Mouse (Mus musculus) ZHBTc4 (cell line): ENCODE measurements around the gene Dapk3.

Experiments
- DNase-seq: peaks from one replicate; pipeline ENCODE4 v3.0.0-alpha.2; 2011; ENCODE audit warnings: low read depth, low spot score

Dapk3 gene

DNA sequence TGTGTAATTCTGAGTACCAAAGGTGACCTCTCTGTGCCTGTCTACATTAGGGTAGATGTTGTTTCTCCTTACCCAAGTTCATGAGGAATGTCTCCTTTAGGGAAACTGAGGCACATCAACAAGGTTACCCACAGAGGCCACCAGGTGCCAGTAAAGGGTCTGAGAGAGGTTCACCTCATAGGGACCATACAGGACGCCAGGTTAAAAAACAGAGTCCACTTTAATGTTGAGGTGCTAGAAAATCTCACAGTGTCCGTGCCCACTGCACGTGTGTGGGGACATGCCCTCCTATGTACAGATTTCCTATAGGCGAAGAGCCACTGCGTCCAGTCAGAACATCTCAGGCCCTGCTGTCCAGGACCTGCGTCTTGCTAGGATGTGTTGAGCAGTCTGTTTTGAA is 16.2 kb downstream of the Dapk3 start:
- no peak for DNase-seq

GRCm38 (mm10) chr10:81200141-81200540 is 17.3 kb downstream of the Dapk3 start:
- no peak for DNase-seq

- no peak for DNase-seq
Measured at GRCm38 (mm10) chr10:81200605-81201287, 17.9 kb downstream of the Dapk3 start.

DNA sequence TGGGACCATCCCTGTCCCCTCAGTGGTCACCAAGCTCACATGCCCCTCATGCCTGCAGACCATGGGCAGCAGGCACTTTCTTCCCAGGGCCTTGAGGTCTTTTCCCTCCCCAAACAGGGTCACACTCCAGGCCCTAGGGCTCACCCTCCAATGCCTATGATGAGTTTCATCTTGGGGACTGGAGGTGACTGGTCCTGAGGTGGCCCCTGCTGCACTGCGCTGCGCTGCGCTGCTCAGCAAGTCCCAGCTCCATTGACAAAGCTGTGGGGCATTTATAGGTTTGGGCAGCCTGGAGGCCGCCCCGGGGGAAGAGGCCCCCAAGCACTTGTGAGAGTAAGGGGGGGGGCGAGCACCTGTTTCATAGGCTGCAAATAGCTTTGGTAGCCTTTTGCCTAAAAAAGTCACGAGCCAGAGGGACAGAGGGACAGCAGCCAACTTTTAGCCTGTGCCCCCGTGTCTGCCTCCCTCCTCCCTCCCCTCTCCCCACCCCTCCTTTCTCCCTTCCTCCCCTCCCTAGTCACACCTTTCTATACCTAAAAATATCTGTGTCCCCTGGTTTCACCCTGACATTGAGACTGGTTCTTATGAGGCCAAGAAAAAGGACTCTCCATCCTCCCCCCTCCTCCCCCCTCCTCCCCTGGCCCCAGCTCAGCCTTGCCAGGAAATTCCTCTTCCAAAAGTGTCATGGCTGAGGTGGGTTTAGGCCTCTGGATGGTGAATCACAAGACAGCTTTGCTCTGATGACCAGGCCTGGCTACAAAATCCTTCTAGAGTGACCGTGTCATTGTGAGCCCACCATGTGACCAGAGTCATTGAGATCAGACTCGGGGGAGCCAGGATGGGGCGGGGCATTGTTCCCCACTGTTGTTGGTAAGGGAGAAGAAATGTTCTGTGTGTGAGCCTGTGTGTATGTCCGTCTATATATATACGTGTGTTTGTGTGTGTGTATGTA is 19.3 kb downstream of the Dapk3 start, which contains the start of gene Nmrk2:
Nmrk2 (minus strand) TSS at position 245 of the 952 bp plus-strand sequence.
- no peak for DNase-seq

DNA sequence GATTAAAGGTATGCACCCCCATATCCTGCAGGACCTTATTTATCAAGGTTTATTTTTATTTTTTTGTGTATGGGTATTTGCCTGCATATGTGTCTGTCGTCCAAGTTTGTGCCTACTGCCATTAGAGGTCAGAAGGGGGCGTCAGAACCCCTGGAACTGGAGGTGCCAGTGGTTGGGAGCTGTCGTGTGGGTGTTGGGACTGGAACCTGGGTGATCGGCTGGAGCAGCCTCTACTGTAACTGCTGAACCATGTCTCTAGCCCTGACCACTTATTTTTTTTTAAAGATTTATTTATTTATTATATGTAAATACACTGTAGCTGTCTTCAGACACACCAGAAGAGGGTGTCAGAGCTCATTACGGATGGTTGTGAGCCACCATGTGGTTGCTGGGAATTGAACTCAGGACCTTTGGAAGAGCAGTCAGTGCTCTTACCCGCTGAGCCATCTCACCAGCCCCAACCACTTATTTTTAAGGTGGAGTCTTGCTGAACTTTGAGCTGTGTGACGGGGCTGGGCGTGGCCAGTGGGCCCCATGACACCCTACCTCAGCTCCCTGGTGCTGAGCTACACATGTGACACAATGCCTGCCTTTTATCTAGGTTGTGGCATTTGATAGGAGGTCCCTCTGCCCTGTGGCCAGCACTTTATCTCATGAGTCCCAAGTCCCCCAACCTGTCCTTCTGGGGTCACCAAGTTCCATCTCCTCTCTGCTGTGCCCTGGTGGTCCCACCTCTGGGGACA is 20.3 kb downstream of the Dapk3 start:
- DNase-seq: no peak

DNA sequence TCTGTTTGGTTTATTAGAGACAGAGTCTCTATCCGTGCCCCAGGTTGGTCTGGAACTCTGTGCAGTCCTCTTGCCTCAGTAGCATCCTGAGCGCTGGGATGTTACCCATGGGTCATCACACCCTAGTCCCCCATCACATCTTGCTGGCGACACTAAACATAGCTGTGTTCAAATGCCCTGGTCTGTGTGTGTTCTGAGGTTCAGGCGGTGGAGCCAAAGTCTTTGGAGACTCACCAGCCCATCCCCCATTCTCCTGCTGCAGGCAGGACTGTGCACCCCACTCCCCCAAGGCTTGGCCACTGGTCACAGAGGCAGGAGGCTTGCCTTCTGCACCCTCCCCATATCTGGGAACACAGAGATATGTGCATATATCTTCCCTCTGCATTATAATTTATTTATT is 21.3 kb downstream of the Dapk3 start:
- DNase-seq: no peak

DNA sequence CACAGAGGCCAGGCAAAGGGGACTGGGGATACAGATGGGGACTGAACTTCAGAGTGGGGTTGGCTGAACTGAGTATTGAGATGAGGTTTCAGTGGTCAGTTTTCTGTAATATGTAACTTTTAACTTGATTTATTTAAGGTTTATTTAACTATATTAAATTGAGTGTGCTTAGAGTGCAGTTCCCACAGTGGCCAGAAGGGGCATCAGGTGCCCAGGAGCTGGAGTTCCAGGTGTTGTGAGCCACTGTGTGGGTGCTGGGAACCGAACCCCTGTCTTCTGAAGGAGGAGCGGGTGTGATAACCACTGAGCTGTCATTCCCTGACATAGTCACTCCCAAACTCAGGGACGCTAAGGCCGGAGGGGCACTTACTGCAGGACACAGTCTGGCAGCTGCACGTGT is 27.3 kb downstream of the Dapk3 start:
- DNase-seq: no peak

- DNase-seq: no peak
Measured at GRCm38 (mm10) chr10:81216260-81216659, 33.5 kb downstream of the Dapk3 start.

GRCm38 (mm10) chr10:81216810-81217209 is 34.0 kb downstream of the Dapk3 start:
- no peak for DNase-seq

DNA sequence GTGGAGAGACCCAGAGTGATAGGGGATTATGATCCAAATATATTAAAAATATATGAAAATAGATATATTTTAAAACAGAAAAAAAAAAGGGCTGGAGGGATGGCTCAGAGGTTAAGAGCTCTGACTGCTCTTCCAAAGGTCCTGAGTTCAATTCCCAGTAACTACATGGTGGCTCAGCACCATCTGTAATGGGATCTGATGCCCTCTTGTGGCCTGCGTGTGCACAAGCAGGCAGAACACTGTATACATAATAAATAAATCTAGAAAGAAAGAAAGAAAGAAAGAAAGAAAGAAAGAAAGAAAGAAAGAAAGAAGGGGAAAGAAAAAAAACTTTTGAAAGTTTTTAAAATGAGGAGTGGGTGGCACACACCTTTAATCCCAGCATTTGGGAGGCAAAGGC is 34.5 kb downstream of the Dapk3 start:
- DNase-seq: peak; percentile 43

DNA sequence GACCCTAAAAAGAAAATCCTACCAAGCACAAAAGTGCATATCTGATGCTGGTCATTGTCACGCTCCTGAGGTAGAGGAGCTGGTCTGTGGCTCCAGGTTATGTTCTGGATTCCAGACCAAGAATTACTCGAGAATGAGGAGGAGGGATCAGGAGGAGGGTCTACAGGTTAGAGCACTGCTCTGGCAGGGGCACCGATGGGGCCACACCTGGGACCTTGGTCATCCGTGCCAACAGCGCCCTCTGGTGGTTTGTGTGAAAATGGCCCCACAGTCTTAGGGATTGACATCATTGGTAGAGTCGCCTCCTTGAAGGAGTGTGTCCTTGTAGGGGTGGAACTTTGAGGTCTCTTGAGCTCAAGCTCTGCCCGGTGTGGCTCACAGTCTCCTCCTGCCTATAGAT is 35.2 kb downstream of the Dapk3 start:
- DNase-seq: peak; percentile 75

DNA sequence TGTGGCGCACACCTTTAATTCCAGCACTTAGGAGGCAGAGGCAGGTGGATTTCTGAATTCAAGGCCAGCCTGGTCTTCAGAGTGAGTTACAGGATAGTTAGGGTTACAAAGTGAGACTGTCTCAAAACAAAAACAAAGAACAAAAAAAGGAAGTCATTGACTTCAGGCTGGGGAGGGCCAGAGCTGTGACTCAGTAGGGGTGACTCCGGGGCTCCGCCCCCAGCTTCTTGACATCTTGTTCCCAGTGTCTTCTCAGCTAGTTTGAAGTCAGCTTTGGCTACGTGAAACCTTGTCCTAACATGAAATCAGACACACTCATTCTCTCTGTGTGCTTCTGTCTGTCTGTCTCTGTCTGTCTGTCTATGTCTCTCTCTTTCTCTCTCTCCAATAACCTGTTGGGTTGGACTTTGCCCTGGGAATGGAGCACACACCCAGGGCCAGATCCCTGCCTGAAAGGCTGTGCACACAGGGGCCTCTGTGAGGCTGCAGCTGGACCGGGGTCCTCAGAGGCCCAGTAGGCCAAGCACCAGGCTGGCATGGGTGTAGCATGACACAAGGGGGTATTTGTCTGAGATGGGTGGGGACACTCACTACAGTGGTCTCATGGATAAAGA is 38.7 kb downstream of the Dapk3 start:
- no peak for DNase-seq

GRCm38 (mm10) chr10:81223731-81224130 is 40.9 kb downstream of the Dapk3 start:
- peak; percentile 63 for DNase-seq

GRCm38 (mm10) chr10:81229735-81230437 is 47.1 kb downstream of the Dapk3 start:
- no peak for DNase-seq

DNA sequence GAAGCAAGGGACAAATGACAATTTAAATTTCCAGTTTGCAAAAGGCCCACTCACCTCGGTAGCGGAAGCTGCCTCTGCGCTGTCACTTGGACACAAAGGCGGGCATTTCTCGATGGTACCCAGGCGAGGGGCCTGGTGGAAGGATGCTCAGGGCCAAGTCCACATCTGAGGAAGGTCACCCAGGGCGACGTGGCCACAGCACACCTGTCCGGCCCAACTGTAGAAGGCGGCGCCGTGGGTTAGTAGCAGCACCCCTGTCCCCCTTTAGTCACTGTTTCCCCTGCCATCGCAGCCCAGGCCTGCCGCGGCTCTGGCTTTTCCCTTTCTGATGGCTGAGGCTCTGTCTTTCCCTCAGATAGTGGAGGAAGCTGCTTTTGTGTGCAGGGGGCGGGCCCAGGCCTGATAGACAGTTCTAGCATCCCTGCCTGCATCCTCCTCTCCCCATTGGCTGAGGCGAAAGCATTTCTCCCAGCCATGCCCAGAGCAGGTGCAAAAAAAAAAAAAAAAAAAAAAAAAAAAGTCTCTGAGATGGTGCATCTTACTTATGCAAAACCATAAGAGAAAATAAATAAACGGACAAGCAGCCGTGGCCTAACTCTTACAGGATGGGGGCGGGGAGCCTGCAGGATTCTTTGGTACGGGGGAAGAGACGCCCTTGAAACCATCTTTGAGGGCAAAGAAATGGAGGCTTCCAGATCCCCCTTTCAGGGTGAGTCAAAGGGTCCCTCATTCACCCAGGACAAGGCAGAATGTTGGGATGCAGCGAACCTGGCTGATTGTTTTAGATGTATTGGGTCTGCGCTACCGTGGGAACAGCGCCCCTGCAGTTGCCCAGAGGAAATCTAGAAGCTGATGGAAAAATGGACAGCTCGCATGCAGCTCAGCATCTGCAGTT is 47.9 kb downstream of the Dapk3 start, which contains the start of gene Atcay:
Atcay (minus strand) TSS at position 396 of the 895 bp plus-strand sequence.
- peak; percentile 51 for DNase-seq

DNA sequence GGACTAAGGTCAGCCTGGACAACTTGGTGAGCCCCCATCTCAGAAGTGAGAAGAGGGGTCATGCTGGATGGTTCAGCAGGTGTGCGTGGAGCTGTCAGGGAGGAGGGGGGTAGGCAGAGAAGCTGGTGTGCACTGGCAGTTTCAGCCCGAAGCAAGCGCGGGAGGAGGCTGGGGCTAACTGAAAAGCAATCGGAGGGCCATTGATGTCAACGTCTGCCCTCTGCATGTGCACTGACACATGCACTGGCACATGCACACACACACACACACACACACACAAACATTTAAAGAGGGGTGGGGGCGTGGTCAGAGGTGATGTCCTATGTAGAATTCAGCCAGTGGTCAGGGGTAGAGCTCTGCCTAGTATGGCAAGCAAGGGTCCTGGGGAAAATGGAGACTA is 48.6 kb downstream of the Dapk3 start:
- no peak for DNase-seq

GRCm38 (mm10) chr10:81232580-81233225 is 49.9 kb downstream of the Dapk3 start, which contains the start of gene Zfr2:
Zfr2 (plus strand) TSS chr10:81233155.
- peak; percentile 96 for DNase-seq

- no peak for DNase-seq
Measured at GRCm38 (mm10) chr10:81233226-81233585, 50.4 kb downstream of the Dapk3 start.

DNA sequence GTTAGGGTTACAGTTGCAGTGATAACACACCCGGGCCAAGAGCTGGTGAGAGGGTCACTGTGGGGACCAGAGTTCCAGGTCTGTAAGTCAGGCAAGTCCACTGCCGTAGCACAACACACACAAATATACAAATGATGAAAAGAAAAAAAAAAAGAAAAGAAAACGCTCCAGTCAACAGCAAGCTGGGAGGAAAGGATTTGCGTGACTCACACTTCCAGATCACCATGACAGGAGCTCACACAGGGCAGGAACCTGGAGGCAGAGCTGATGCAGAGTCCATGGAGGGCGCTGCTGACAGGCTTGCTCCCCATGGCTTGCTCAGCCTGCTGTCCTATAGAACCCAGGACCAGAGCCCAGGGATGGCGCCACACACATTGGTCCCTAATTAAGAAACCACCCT is 51.4 kb downstream of the Dapk3 start:
- DNase-seq: no peak
